Mouse (Mus musculus): ENCODE data around the gene Tex50. TPM values are rescaled to one million over a fixed set of nuclear protein-coding genes. Genes with fewer than 3 reads are reported as not detected.
"Not testable (repeated sequence)": the region's sequence is repeated elsewhere in the genome, so short reads cannot be mapped to it uniquely, and the experiment has no call there.

Tex50 gene
- not detected for polyA plus RNA-seq (2021)

DNA sequence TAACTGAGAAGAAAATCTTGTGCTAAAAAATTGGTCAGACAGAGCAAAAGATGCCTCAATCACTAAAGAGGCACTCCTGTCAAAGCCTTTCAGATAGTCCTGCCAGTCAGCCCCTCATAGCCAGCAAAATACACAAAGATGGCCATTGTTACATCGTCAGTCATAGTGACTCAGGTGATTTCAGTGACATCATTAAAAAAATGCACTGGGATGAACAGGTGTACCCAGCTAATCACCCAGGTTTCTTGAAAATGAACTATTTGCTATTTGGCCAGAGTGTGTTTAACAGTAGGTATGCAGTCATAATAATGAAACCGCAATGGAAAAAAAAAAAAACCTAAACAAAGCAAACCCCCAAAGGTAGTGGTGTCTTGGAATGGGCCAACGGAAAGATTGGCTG is at the start of gene Tex50:
TSS of gene Tex50 (minus strand) at position 101 of the 400 bp plus-strand sequence.
- in situ Hi-C loops (cut with MboI; ENCODE audit: low pct_unique_long_range_greater_than_20kb): no loop called here
- no peak for TF ChIP-seq CTCF (IDR thresholded peaks at IDR 0.05)
- POLR2A ChIA-PET: no interaction called here
- CTCF ChIA-PET: no interaction called here
- peaks cover 18% of the 10 kb centered on the region for H3K27me3 ChIP-seq
- ATAC-seq: no peak
- no peak for DNase-seq (ENCODE audit: low read depth, low spot score)

DNA sequence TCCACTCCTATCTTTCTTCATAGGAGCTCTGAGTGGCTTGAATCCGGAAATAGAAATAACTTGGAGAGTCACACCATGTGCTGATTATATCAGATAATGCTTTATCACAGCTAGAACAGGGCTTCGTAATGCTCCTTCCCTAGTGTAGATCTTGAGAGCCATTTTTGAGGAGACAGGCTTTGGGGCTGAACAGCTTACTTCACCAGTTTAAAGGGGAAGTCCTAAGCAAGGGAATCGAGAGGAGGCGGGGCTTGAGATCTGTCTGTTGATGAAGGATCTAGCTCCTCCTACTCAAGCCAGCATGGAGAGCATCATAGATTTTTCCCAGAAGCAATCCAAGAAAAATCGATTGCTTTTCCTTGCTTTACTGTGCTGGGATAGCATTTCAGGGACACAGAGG is 40.7 kb upstream of the Tex50 start:
- ATAC-seq: no peak
- TF ChIP-seq CTCF (IDR thresholded peaks at IDR 0.05): no peak
- ChIA-PET CTCF (no interaction called here), POLR2A (no interaction called here)
- peaks cover 6% of the 10 kb centered on the region for H3K27me3 ChIP-seq
- in situ Hi-C loops (cut with MboI; ENCODE audit: low pct_unique_long_range_greater_than_20kb): no loop called here
- DNase-seq (ENCODE audit: low read depth, low spot score): no peak

DNA sequence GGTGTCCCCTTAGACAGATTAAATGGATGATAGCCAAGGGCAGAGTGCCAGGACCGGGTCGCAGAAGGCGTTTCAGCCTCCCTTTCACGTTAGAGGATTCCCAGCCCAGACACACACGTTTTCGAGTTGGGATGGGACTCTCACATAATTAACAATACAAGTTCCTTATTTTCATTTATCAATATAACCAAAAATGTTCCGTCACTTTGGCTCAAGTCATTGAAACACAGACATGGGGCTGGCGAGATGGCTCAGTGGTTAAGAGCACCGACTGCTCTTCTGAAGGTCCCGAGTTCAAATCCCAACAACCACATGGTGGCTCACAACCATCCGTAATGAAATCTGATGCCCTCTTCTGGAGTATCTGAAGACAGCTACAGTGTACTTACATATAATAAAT is 37.2 kb upstream of the Tex50 start:
- in situ Hi-C loops (cut with MboI; ENCODE audit: low pct_unique_long_range_greater_than_20kb); DNase-seq (ENCODE audit: low read depth, low spot score); H3K27me3 ChIP-seq; POLR2A ChIA-PET; ATAC-seq: not testable (repeated sequence)
- CTCF ChIA-PET: interaction anchor here (0.9 to 2.0 kb wide), 8 partner anchors 10 to 537 kb away, joined by 3 to 12 read pairs (median 4); no protein-coding TSS in a partner anchor

- H3K27me3 ChIP-seq: peaks cover 5% of the 10 kb centered on the region
- in situ Hi-C loops (cut with MboI; ENCODE audit: low pct_unique_long_range_greater_than_20kb): no loop called here
- DNase-seq (ENCODE audit: low read depth, low spot score): peak; percentile 13
- peak; percentile 61 for TF ChIP-seq CTCF (IDR thresholded peaks at IDR 0.05)
- ATAC-seq: peak; percentile 77
- ChIA-PET POLR2A (no interaction called here), CTCF (interaction anchor here (0.9 to 2.6 kb wide), 17 partner anchors 9 to 538 kb away, joined by 3 to 12 read pairs (median 3); no protein-coding TSS in a partner anchor)
Measured at GRCm38 (mm10) chr1:161195541-161196351, 36.6 kb upstream of the Tex50 start.

- TF ChIP-seq CTCF (IDR thresholded peaks at IDR 0.05): no peak
- ATAC-seq (no peak), DNase-seq (ENCODE audit: low read depth, low spot score) (no peak)
- CTCF ChIA-PET: no interaction called here
- POLR2A ChIA-PET: no interaction called here
- in situ Hi-C loops (cut with MboI; ENCODE audit: low pct_unique_long_range_greater_than_20kb): no loop called here
- peaks cover 13% of the 10 kb centered on the region for H3K27me3 ChIP-seq
Measured at GRCm38 (mm10) chr1:161190253-161190910, 31.3 kb upstream of the Tex50 start.

DNA sequence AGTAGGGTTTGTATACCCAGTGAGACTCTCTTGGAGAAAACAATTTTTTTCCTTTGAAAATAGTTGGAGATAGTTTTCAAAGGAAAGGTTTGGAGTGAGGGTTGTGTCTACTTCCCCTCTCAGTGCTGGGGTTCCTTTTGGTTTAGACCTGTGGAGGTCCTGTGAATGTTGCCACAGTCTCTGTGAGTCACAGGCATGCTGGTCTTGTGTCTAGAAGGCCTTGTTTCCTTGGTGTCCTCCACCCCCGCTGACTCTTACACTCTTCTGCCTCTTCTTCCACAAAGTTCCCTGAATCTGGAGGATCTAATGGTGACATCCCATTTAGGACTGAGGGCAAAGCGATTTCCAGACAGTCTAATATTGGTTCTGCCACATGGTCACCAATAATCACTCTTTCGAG is 26.3 kb upstream of the Tex50 start:
- ATAC-seq (no peak), DNase-seq (ENCODE audit: low read depth, low spot score) (no peak)
- in situ Hi-C loops (cut with MboI; ENCODE audit: low pct_unique_long_range_greater_than_20kb): no loop called here
- peaks cover 4% of the 10 kb centered on the region for H3K27me3 ChIP-seq
- POLR2A ChIA-PET: no interaction called here
- CTCF ChIA-PET: no interaction called here
- TF ChIP-seq CTCF (IDR thresholded peaks at IDR 0.05): no peak

DNA sequence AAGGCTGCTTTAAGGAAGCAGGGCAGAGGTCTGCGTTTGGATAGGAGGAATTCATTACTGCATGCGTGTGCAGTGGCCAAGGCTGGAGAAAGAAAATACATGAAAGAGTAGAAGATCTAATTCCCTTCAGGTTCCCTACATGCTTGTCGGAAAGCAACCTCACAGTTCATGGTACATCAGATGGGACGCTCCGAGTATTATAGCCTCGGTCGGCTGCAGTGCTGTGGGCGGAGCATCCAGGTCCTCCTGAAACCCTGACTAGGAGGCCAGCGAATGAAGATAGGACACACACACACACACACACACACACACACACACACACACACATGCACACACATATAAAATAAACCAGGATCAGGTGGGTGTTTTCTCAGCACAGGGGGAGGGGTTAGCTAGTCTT is 24.6 kb upstream of the Tex50 start:
- ChIA-PET POLR2A (no interaction called here), CTCF (interaction anchor here (3.1 kb wide), 1 partner anchor 12 kb away, joined by 12 read pairs; no protein-coding TSS in a partner anchor)
- in situ Hi-C loops (cut with MboI; ENCODE audit: low pct_unique_long_range_greater_than_20kb): no loop called here
- TF ChIP-seq CTCF (IDR thresholded peaks at IDR 0.05): no peak
- peaks cover 13% of the 10 kb centered on the region for H3K27me3 ChIP-seq
- DNase-seq (ENCODE audit: low read depth, low spot score) (no peak), ATAC-seq (no peak)

DNA sequence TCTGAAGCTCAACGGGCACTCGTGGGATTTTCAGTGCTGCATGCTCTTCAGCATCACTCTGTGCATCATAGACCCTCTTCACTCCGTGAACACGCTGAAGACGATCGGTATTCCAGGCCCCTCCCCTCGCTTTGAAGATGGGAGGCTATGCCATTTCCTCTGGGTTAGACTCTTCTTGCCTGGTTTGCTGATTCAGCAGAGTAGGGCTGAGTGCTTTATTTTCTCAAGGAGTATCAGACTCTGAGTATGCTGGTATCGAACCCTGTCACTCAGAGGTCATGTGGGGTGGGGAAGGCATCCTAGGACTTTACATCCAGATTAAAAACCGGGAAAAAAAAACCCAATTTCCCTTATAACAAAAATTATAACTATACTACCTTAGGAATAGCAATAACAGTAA is 23.3 kb upstream of the Tex50 start:
- TF ChIP-seq CTCF (IDR thresholded peaks at IDR 0.05): no peak
- H3K27me3 ChIP-seq: peaks cover 13% of the 10 kb centered on the region
- DNase-seq (ENCODE audit: low read depth, low spot score) (no peak), ATAC-seq (no peak)
- CTCF ChIA-PET: interaction anchor here (3.1 kb wide), 1 partner anchor 13 kb away, joined by 12 read pairs; no protein-coding TSS in a partner anchor
- in situ Hi-C loops (cut with MboI; ENCODE audit: low pct_unique_long_range_greater_than_20kb): no loop called here
- POLR2A ChIA-PET: no interaction called here

- CTCF ChIA-PET: interaction anchor here (1.1 to 1.4 kb wide), 4 partner anchors 8 to 15 kb away, joined by 3 read pairs; no protein-coding TSS in a partner anchor
- POLR2A ChIA-PET: no interaction called here
- no peak for ATAC-seq
Measured at GRCm38 (mm10) chr1:161180674-161181073, 21.6 kb upstream of the Tex50 start.

GRCm38 (mm10) chr1:161170651-161171050 is 11.5 kb upstream of the Tex50 start:
- H3K27me3 ChIP-seq: peaks cover 36% of the 10 kb centered on the region
- DNase-seq (ENCODE audit: low read depth, low spot score): no peak
- in situ Hi-C loops (cut with MboI; ENCODE audit: low pct_unique_long_range_greater_than_20kb): loop anchor here (5.0 to 10.0 kb wide), 2 partner anchors 83 to 426 kb away; no protein-coding TSS in a partner anchor
- CTCF ChIA-PET: interaction anchor here (0.8 to 1.6 kb wide), 4 partner anchors 10 to 25 kb away, joined by 3 to 4 read pairs (median 4); no protein-coding TSS in a partner anchor
- ATAC-seq: peak; percentile 95
- TF ChIP-seq CTCF (IDR thresholded peaks at IDR 0.05): peak; percentile 97
- POLR2A ChIA-PET: no interaction called here

More at GRCm38 (mm10) chr1:161180674-161181073, 21.6 kb upstream of the Tex50 start:
- H3K27me3 ChIP-seq: peaks cover 13% of the 10 kb centered on the region
- DNase-seq (ENCODE audit: low read depth, low spot score): no peak
- in situ Hi-C loops (cut with MboI; ENCODE audit: low pct_unique_long_range_greater_than_20kb): no loop called here
- TF ChIP-seq CTCF (IDR thresholded peaks at IDR 0.05): peak; percentile 83

- peaks cover 15% of the 10 kb centered on the region for H3K27me3 ChIP-seq
- in situ Hi-C loops (cut with MboI; ENCODE audit: low pct_unique_long_range_greater_than_20kb): no loop called here
- no peak for DNase-seq (ENCODE audit: low read depth, low spot score)
- TF ChIP-seq CTCF (IDR thresholded peaks at IDR 0.05): no peak
- ChIA-PET POLR2A (no interaction called here), CTCF (interaction anchor here (1.4 to 1.5 kb wide), 2 partner anchors 13 to 36 kb away, joined by 3 read pairs; no protein-coding TSS in a partner anchor)
- no peak for ATAC-seq
Measured at GRCm38 (mm10) chr1:161160266-161160665, 1.2 kb upstream of the Tex50 start.

Data from Patski (cell line).